Mouse (Mus musculus): Measurements from ENCODE around the gene Nefh. TPM values are rescaled to one million over a fixed set of nuclear protein-coding genes. Genes with fewer than 3 reads are reported as not detected.

The Nefh gene
- polyA plus RNA-seq, 1 experiment from 2014 or later = 0.17 TPM

- Histone ChIP-seq H3K4me1 (replicated peaks; ENCODE audit: control insufficient read depth, insufficient read depth, low read length) (peaks cover 9% of the 10 kb centered on the region; the same call in 1 of the 2 replicates), H3K9ac (ENCODE audit: low read length) (peak overlapping the region; percentile 27; the same call in 1 of the 2 replicates), H3K9me3 (ENCODE audit: control insufficient read depth, low read length) (no peaks in the 10 kb centered on the region), H3K27ac (ENCODE audit: low read depth, low read length) (no peak overlapping the region; the same call in 1 of the 2 replicates), H3K27me3 (ENCODE audit: control insufficient read depth, insufficient read depth, low read length) (peaks cover 63% of the 10 kb centered on the region), H3K4me2 (ENCODE audit: low read depth, low read length, severe bottlenecking) (peak overlapping the region; percentile 73), H3K36me3 (ENCODE audit: control insufficient read depth, insufficient read depth, low read length) (no peaks in the 10 kb centered on the region), H3K4me3 (ENCODE audit: low read depth, low read length) (peak overlapping the region; percentile 47)
- ATAC-seq (replicated peaks; ENCODE audit: low FRiP score) = peak; percentile 78
- WGBS = under 1% methylated on average over 112 of the region's 120 CpGs
- peak; percentile 77 for DNase-seq (ENCODE audit: low spot score)
Observed at GRCm38 (mm10) chr11:4946947-4947812, 684 bp downstream of the Nefh start.

GRCm38 (mm10) chr11:4946530-4946929, 1.3 kb downstream of the Nefh start:
- H3K36me3 ChIP-seq (ENCODE audit: control insufficient read depth, insufficient read depth, low read length) = no peaks in the 10 kb centered on the region
- H3K9me3 ChIP-seq (ENCODE audit: control insufficient read depth, low read length) = no peaks in the 10 kb centered on the region
- no peak for ATAC-seq (replicated peaks; ENCODE audit: low FRiP score)
- WGBS = 45% methylated on average over 13 of the region's 13 CpGs
- peak overlapping the region; percentile 47; the same call in 1 of the 2 replicates for H3K4me3 ChIP-seq (ENCODE audit: low read depth, low read length)
- H3K9ac ChIP-seq (ENCODE audit: low read length) = no peak overlapping the region
- H3K27ac ChIP-seq (ENCODE audit: low read depth, low read length) = no peak overlapping the region
- peaks cover 57% of the 10 kb centered on the region for H3K27me3 ChIP-seq (ENCODE audit: control insufficient read depth, insufficient read depth, low read length)
- peaks cover 9% of the 10 kb centered on the region; the same call in 1 of the 2 replicates for H3K4me1 ChIP-seq (replicated peaks; ENCODE audit: control insufficient read depth, insufficient read depth, low read length)
- no peak for DNase-seq (ENCODE audit: low spot score)
- peak overlapping the region; percentile 73 for H3K4me2 ChIP-seq (ENCODE audit: low read depth, low read length, severe bottlenecking)

- no peaks in the 10 kb centered on the region for H3K9me3 ChIP-seq (ENCODE audit: control insufficient read depth, low read length)
- no peak overlapping the region for H3K4me3 ChIP-seq (ENCODE audit: low read depth, low read length)
- H3K4me2 ChIP-seq (ENCODE audit: low read depth, low read length, severe bottlenecking) = no peak overlapping the region
- H3K27ac ChIP-seq (ENCODE audit: low read depth, low read length) = no peak overlapping the region
- H3K9ac ChIP-seq (ENCODE audit: low read length) = no peak overlapping the region
- WGBS = 82% methylated on average over 5 of the region's 5 CpGs
- H3K4me1 ChIP-seq (replicated peaks; ENCODE audit: control insufficient read depth, insufficient read depth, low read length) = no peaks in the 10 kb centered on the region
- no peaks in the 10 kb centered on the region for H3K27me3 ChIP-seq (ENCODE audit: control insufficient read depth, insufficient read depth, low read length)
- no peaks in the 10 kb centered on the region for H3K36me3 ChIP-seq (ENCODE audit: control insufficient read depth, insufficient read depth, low read length)
- no peak for ATAC-seq (replicated peaks; ENCODE audit: low FRiP score)
- DNase-seq (ENCODE audit: low spot score) = no peak
Observed at GRCm38 (mm10) chr11:4936243-4936642, 11.6 kb downstream of the Nefh start.

GRCm38 (mm10) chr11:4931009-4931601, 16.8 kb downstream of the Nefh start:
- Histone ChIP-seq H3K4me3 (ENCODE audit: low read depth, low read length) (no peak overlapping the region), H3K4me1 (replicated peaks; ENCODE audit: control insufficient read depth, insufficient read depth, low read length) (no peaks in the 10 kb centered on the region), H3K27me3 (ENCODE audit: control insufficient read depth, insufficient read depth, low read length) (no peaks in the 10 kb centered on the region), H3K9me3 (ENCODE audit: control insufficient read depth, low read length) (no peaks in the 10 kb centered on the region), H3K36me3 (ENCODE audit: control insufficient read depth, insufficient read depth, low read length) (peaks cover 5% of the 10 kb centered on the region; the same call in 1 of the 2 replicates), H3K9ac (ENCODE audit: low read length) (no peak overlapping the region), H3K4me2 (ENCODE audit: low read depth, low read length, severe bottlenecking) (no peak overlapping the region), H3K27ac (ENCODE audit: low read depth, low read length) (peak overlapping the region; percentile 50; the same call in 1 of the 2 replicates)
- WGBS = 56% methylated on average over 1 of the region's 1 CpGs
- no peak for ATAC-seq (replicated peaks; ENCODE audit: low FRiP score)
- no peak for DNase-seq (ENCODE audit: low spot score)

GRCm38 (mm10) chr11:4927224-4927623, 20.6 kb downstream of the Nefh start:
- WGBS = 93% methylated on average over 3 of the region's 3 CpGs
- H3K9ac ChIP-seq (ENCODE audit: low read length) = no peak overlapping the region

GRCm38 (mm10) chr11:4921751-4922150, 26.1 kb downstream of the Nefh start:
- H3K27ac ChIP-seq (ENCODE audit: low read depth, low read length) = no peak overlapping the region
- no peak for ATAC-seq (replicated peaks; ENCODE audit: low FRiP score)
- no peak overlapping the region for H3K4me3 ChIP-seq (ENCODE audit: low read depth, low read length)
- H3K4me2 ChIP-seq (ENCODE audit: low read depth, low read length, severe bottlenecking) = no peak overlapping the region
- peaks cover 23% of the 10 kb centered on the region for H3K36me3 ChIP-seq (ENCODE audit: control insufficient read depth, insufficient read depth, low read length)
- no peak for DNase-seq (ENCODE audit: low spot score)
- H3K27me3 ChIP-seq (ENCODE audit: control insufficient read depth, insufficient read depth, low read length) = no peaks in the 10 kb centered on the region
- no peaks in the 10 kb centered on the region for H3K4me1 ChIP-seq (replicated peaks; ENCODE audit: control insufficient read depth, insufficient read depth, low read length)
- no peaks in the 10 kb centered on the region for H3K9me3 ChIP-seq (ENCODE audit: control insufficient read depth, low read length)
- H3K9ac ChIP-seq (ENCODE audit: low read length) = no peak overlapping the region
- WGBS = 93% methylated on average over 7 of the region's 7 CpGs

More at GRCm38 (mm10) chr11:4927224-4927623, 20.6 kb downstream of the Nefh start:
- ATAC-seq (replicated peaks; ENCODE audit: low FRiP score) = no peak
- no peaks in the 10 kb centered on the region for H3K4me1 ChIP-seq (replicated peaks; ENCODE audit: control insufficient read depth, insufficient read depth, low read length)
- no peak overlapping the region for H3K4me3 ChIP-seq (ENCODE audit: low read depth, low read length)
- no peak overlapping the region for H3K27ac ChIP-seq (ENCODE audit: low read depth, low read length)
- peaks cover 10% of the 10 kb centered on the region; the same call in 1 of the 2 replicates for H3K36me3 ChIP-seq (ENCODE audit: control insufficient read depth, insufficient read depth, low read length)
- DNase-seq (ENCODE audit: low spot score) = no peak
- no peaks in the 10 kb centered on the region for H3K27me3 ChIP-seq (ENCODE audit: control insufficient read depth, insufficient read depth, low read length)
- no peaks in the 10 kb centered on the region for H3K9me3 ChIP-seq (ENCODE audit: control insufficient read depth, low read length)
- H3K4me2 ChIP-seq (ENCODE audit: low read depth, low read length, severe bottlenecking) = no peak overlapping the region

- Histone ChIP-seq H3K27ac (ENCODE audit: low read depth, low read length) (no peak overlapping the region), H3K4me2 (ENCODE audit: low read depth, low read length, severe bottlenecking) (no peak overlapping the region), H3K27me3 (ENCODE audit: control insufficient read depth, insufficient read depth, low read length) (no peaks in the 10 kb centered on the region), H3K9ac (ENCODE audit: low read length) (no peak overlapping the region), H3K9me3 (ENCODE audit: control insufficient read depth, low read length) (no peaks in the 10 kb centered on the region), H3K4me3 (ENCODE audit: low read depth, low read length) (no peak overlapping the region), H3K4me1 (replicated peaks; ENCODE audit: control insufficient read depth, insufficient read depth, low read length) (no peaks in the 10 kb centered on the region), H3K36me3 (ENCODE audit: control insufficient read depth, insufficient read depth, low read length) (peaks cover 19% of the 10 kb centered on the region)
- 81% methylated on average over 2 of the region's 2 CpGs for WGBS
- DNase-seq (ENCODE audit: low spot score) (no peak), ATAC-seq (replicated peaks; ENCODE audit: low FRiP score) (no peak)
Observed at GRCm38 (mm10) chr11:4921281-4921680, 26.6 kb downstream of the Nefh start.

GRCm38 (mm10) chr11:4916068-4916467, 31.8 kb downstream of the Nefh start:
- no peak for ATAC-seq (replicated peaks; ENCODE audit: low FRiP score)
- Histone ChIP-seq H3K4me2 (ENCODE audit: low read depth, low read length, severe bottlenecking) (no peak overlapping the region), H3K9me3 (ENCODE audit: control insufficient read depth, low read length) (no peaks in the 10 kb centered on the region), H3K27ac (ENCODE audit: low read depth, low read length) (no peak overlapping the region), H3K4me1 (replicated peaks; ENCODE audit: control insufficient read depth, insufficient read depth, low read length) (no peaks in the 10 kb centered on the region), H3K36me3 (ENCODE audit: control insufficient read depth, insufficient read depth, low read length) (peaks cover 12% of the 10 kb centered on the region), H3K27me3 (ENCODE audit: control insufficient read depth, insufficient read depth, low read length) (no peaks in the 10 kb centered on the region), H3K4me3 (ENCODE audit: low read depth, low read length) (no peak overlapping the region), H3K9ac (ENCODE audit: low read length) (no peak overlapping the region)
- WGBS = 47% methylated on average over 1 of the region's 1 CpGs
- peak; percentile 73 for DNase-seq (ENCODE audit: low spot score)
